Mouse (Mus musculus) hindlimb bud, embryonic 11.5 days (tissue): ENCODE data around the gene Spice1.
A peak's percentile ranks its signal among the peaks of the same experiment; 100 is the strongest.

Source experiments
- DNase-seq: peaks from one replicate; pipeline ENCODE4 v3.0.0-alpha.2; 2012; ENCODE audit warnings: low read depth, low spot score; ENCODE audit errors: extremely low spot score

Gene Spice1

GRCm38 (mm10) chr16:44365522-44365921 lies 18.6 kb downstream of the Spice1 start:
- no peak for DNase-seq

GRCm38 (mm10) chr16:44375459-44375858 lies 28.5 kb downstream of the Spice1 start:
- DNase-seq = no peak

GRCm38 (mm10) chr16:44380006-44380405 lies 33.1 kb downstream of the Spice1 start:
- DNase-seq = no peak

- DNase-seq = no peak
These were observed 34.7 kb downstream of the Spice1 start for GRCm38 (mm10) chr16:44381578-44381977.

GRCm38 (mm10) chr16:44383549-44383948 lies 36.6 kb downstream of the Spice1 start:
- DNase-seq = no peak

- no peak for DNase-seq
These were observed 37.3 kb downstream of the Spice1 start for GRCm38 (mm10) chr16:44384251-44384650.

GRCm38 (mm10) chr16:44391877-44392548 lies 45.1 kb downstream of the Spice1 start:
- no peak for DNase-seq

GRCm38 (mm10) chr16:44394577-44395243 lies 47.8 kb downstream of the Spice1 start, which contains the start of gene Cfap44:
Gene Cfap44, plus strand, starts transcription at chr16:44394796.
- DNase-seq = peak; percentile 94

- no peak for DNase-seq
These were observed 58.0 kb downstream of the Spice1 start for GRCm38 (mm10) chr16:44404933-44405332.

GRCm38 (mm10) chr16:44407211-44407610 lies 60.3 kb downstream of the Spice1 start:
- no peak for DNase-seq

- no peak for DNase-seq
These were observed 61.4 kb downstream of the Spice1 start for GRCm38 (mm10) chr16:44408290-44408689.

- no peak for DNase-seq
These were observed 63.3 kb downstream of the Spice1 start for GRCm38 (mm10) chr16:44410176-44410575.

GRCm38 (mm10) chr16:44417596-44417995 lies 70.7 kb downstream of the Spice1 start:
- DNase-seq = no peak

GRCm38 (mm10) chr16:44421735-44422134 lies 74.8 kb downstream of the Spice1 start:
- DNase-seq = no peak

GRCm38 (mm10) chr16:44423499-44423898 lies 76.6 kb downstream of the Spice1 start:
- no peak for DNase-seq

GRCm38 (mm10) chr16:44428456-44428855 lies 81.5 kb downstream of the Spice1 start:
- DNase-seq = no peak

GRCm38 (mm10) chr16:44430021-44430420 lies 83.1 kb downstream of the Spice1 start:
- DNase-seq = no peak

- no peak for DNase-seq
These were observed 88.0 kb downstream of the Spice1 start for GRCm38 (mm10) chr16:44434931-44435330.

GRCm38 (mm10) chr16:44435481-44435880 lies 88.6 kb downstream of the Spice1 start:
- no peak for DNase-seq
